Mouse (Mus musculus): Measurements from ENCODE around the gene Atp13a2. TPM values are rescaled to one million over a fixed set of nuclear protein-coding genes. Genes with fewer than 3 reads are reported as not detected.

The Atp13a2 gene
- total RNA-seq, 2 experiments from 2014 or later: 162 to 171 TPM

- intact Hi-C loops (cut with DNase I): no loop called here
- no peak for DNase-seq (ENCODE audit: low spot score in 2 of 2)
Observed at GRCm38 (mm10) chr4:141020811-141021613, 34.3 kb downstream of the Atp13a2 start.

- intact Hi-C loops (cut with DNase I): no loop called here
- no peak for DNase-seq (ENCODE audit: low spot score in 2 of 2)
Observed at GRCm38 (mm10) chr4:141021614-141021929, 34.9 kb downstream of the Atp13a2 start.

DNA sequence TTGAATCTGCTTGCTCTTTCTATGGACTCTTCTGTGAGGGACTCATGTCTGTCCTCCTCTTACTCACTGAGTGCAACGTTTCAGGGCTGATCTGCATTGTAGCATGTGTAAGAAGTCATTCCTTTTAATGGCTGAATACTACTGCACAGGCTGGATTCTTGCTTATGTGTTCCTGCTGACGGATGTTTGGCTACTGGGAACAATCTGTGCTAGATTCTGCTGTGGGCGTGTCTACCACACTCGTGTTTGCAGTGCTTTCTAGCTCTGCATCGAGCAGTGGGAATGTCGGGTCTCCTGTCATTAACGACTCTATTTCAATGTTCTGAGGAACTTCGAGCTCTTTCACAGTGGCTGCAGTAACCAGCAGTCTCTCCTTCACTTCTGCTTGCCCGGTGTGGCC lies 37.4 kb downstream of the Atp13a2 start:
- DNase-seq (ENCODE audit: low spot score in 2 of 2): peak in 1 of 2 experiments; percentile 55
- intact Hi-C loops (cut with DNase I): no loop called here

GRCm38 (mm10) chr4:141024992-141025391 lies 38.3 kb downstream of the Atp13a2 start:
- intact Hi-C loops (cut with DNase I): no loop called here
- no peak for DNase-seq (ENCODE audit: low spot score in 2 of 2)

DNA sequence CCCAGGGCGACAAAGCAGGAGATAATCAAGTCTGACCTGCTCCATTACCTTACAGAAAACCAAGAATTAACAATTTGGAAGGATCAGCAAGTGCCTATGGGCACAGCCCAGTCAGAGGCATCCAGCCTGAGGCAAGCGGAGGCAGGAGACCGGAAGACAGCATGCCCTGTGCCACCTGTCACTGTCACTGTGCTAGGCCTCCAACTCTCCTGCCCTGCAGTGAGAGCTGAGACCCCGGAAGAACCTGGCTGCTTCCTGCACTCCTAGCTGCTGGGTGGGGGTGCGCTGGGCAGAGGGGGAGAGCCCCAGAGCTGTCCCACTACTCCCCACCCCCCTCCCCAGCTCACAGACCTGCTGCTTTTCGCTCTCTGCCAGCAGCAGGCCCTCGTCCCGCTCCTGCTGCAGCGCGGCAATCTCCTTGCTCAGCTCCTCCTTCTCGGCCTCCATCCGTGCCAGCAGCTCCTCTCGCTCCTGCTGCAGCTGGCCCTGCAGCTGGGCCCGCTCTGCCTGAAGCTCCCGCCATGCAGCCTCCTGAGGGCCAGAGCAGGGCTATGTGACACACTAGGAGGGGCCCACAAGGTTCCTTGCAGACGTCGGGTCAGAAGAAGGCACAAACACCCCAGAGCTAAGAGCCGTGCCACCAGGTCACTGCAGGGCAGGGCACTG lies 44.0 kb downstream of the Atp13a2 start:
- intact Hi-C loops (cut with DNase I): loop anchor here (1.0 to 5.0 kb wide), 2 partner anchors 48 to 66 kb away; no protein-coding TSS in a partner anchor

DNA sequence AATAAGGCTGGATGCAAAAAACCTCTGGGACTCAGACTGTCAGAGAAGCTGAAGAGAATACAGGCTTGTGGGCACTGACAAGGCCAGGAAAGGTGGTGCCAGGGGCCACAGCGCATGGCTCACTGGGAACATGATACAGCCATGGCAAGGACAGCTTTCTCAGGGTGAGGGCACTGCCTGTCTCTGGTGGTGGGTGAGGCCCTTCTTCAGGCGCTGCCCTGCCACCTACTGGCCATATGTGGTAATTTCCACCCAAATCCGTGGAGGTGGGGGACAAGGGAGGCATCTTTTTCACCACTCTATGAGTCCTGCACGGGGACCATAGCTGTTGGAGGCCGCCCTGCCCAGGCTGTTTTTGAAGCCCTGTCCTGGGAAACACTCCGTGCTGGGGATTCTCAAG lies 45.1 kb downstream of the Atp13a2 start:
- DNase-seq (ENCODE audit: low spot score in 2 of 2): peak; percentile 79 to 84
- intact Hi-C loops (cut with DNase I): loop anchor here (1.0 to 5.0 kb wide), 2 partner anchors 49 to 67 kb away; no protein-coding TSS in a partner anchor

More for the DNA sequence above, 44.0 kb downstream of the Atp13a2 start:
- DNase-seq (ENCODE audit: low spot score in 2 of 2): no peak

DNA sequence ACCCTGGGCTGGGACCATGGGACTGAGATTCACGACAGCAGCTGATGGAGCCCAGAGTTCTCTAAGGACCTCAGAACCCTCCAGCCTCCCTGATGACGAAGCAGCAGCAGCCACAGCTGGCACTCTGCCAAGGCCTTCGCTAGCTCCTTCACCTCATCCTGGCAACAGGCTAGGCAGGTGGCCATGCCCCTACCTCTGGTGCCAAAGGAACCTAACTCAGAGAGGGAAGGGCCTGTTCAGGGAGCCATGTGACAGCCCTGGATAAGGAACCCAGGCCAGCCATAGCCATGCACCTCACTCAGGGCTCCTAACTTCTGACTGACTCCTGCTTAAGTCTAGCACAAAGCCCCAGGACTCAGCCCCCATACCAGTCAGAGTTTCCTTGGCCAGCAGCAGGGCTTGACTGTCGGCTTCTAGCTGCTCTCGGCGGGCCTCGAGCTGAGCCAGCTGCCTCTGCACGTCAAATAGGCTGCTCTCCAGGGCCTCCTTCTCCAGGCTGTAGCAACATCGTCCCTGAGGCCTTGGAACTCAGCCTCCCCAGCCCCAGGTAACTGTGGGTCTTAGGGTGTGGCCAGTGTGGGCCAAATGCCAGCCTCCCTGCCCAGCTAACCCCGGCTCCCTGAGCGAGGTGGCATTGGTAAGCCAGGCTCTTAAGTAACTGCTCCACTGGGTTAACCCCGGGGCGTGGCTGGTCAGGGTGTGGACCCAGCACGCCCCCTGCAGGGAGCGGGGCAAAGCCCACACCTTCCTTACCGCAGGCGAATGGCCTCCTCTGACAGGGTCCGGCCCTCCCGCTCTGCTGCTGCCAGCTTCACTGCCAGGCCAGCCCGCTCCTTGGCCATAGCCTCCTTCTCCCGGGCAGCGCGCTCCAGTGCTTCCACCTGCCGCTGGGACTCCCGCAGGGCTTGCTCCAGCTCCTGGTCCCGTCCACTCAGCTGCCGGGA lies 47.2 kb downstream of the Atp13a2 start:
- intact Hi-C loops (cut with DNase I): loop anchor here (5.0 kb wide), 1 partner anchor 52 kb away; no protein-coding TSS in a partner anchor
- DNase-seq (ENCODE audit: low spot score in 2 of 2): no peak

- intact Hi-C loops (cut with DNase I): no loop called here
- no peak for DNase-seq (ENCODE audit: low spot score in 2 of 2)
Observed at GRCm38 (mm10) chr4:141041117-141041516, 54.4 kb downstream of the Atp13a2 start.

- peak in 1 of 2 experiments; percentile 40 for DNase-seq (ENCODE audit: low spot score in 2 of 2)
- intact Hi-C loops (cut with DNase I): loop anchor here (1.0 kb wide), 1 partner anchor 20 kb away; no protein-coding TSS in a partner anchor
Observed at GRCm38 (mm10) chr4:141044816-141045215, 58.1 kb downstream of the Atp13a2 start.

GRCm38 (mm10) chr4:141048810-141049475 lies 62.3 kb downstream of the Atp13a2 start:
- intact Hi-C loops (cut with DNase I): no loop called here
- no peak for DNase-seq (ENCODE audit: low spot score in 2 of 2)

- peak in 1 of 2 experiments; percentile 57 for DNase-seq (ENCODE audit: low spot score in 2 of 2)
Observed at GRCm38 (mm10) chr4:141049476-141049835, 62.8 kb downstream of the Atp13a2 start.

GRCm38 (mm10) chr4:141052442-141052841 lies 65.8 kb downstream of the Atp13a2 start:
- no peak for DNase-seq (ENCODE audit: low spot score in 2 of 2)
- intact Hi-C loops (cut with DNase I): no loop called here

More at GRCm38 (mm10) chr4:141049476-141049835, 62.8 kb downstream of the Atp13a2 start:
- intact Hi-C loops (cut with DNase I): no loop called here

GRCm38 (mm10) chr4:141053138-141053537 lies 66.5 kb downstream of the Atp13a2 start:
- intact Hi-C loops (cut with DNase I): no loop called here
- DNase-seq (ENCODE audit: low spot score in 2 of 2): no peak

GRCm38 (mm10) chr4:141053568-141054161 lies 67.0 kb downstream of the Atp13a2 start:
- intact Hi-C loops (cut with DNase I): no loop called here
- peak; percentile 74 to 90 for DNase-seq (ENCODE audit: low spot score in 2 of 2)

Other genes with a start within 250 kb of the Atp13a2 start
- under 1 TPM; 0.32 to 0.44 TPM for gene Padi6, start 244.2 kb upstream of the Atp13a2 start, total RNA-seq (2021)
- gene Padi4, start 212.6 kb upstream of the Atp13a2 start, total RNA-seq (2021): not detected
- gene Padi3, start 176.2 kb upstream of the Atp13a2 start, total RNA-seq (2021): not detected
- not detected for gene Padi1, start 141.1 kb upstream of the Atp13a2 start, total RNA-seq (2021)
- gene Padi2, start 80.5 kb upstream of the Atp13a2 start, total RNA-seq (2021): 10 to 100 TPM in 1 of 2 experiments, 1 to 10 TPM in 1; 9.5 to 12.1 TPM
- gene Sdhb, start 25.7 kb upstream of the Atp13a2 start, total RNA-seq (2021): 100 to 1,000 TPM; 187 to 191 TPM
- 1 to 10 TPM; 4.4 to 4.5 TPM for gene Mfap2, start 23.5 kb downstream of the Atp13a2 start, total RNA-seq (2021)
- 10 to 100 TPM; 51.4 to 62.7 TPM for gene Crocc, start 73.7 kb downstream of the Atp13a2 start, total RNA-seq (2021)
- gene Necap2, start 91.5 kb downstream of the Atp13a2 start, total RNA-seq (2021): 10 to 100 TPM; 36.3 to 46.0 TPM
- gene Spata21, start 101.5 kb downstream of the Atp13a2 start, total RNA-seq (2021): under 1 TPM; 0.55 to 0.83 TPM
- 10 to 100 TPM; 41.7 to 49.2 TPM for gene Szrd1, start 152.9 kb downstream of the Atp13a2 start, total RNA-seq (2021)
- 10 to 100 TPM; 31.4 to 32.3 TPM for gene Fbxo42, start 161.0 kb downstream of the Atp13a2 start, total RNA-seq (2021)
- 1 to 10 TPM; 2.5 to 3.2 TPM for gene Rsg1, start 227.1 kb downstream of the Atp13a2 start, total RNA-seq (2021)

All from left cerebral cortex, postnatal 25 days (tissue).